Comparison of ENCODE assay signal across 7 mouse cellular contexts in the genomic region with DNA sequence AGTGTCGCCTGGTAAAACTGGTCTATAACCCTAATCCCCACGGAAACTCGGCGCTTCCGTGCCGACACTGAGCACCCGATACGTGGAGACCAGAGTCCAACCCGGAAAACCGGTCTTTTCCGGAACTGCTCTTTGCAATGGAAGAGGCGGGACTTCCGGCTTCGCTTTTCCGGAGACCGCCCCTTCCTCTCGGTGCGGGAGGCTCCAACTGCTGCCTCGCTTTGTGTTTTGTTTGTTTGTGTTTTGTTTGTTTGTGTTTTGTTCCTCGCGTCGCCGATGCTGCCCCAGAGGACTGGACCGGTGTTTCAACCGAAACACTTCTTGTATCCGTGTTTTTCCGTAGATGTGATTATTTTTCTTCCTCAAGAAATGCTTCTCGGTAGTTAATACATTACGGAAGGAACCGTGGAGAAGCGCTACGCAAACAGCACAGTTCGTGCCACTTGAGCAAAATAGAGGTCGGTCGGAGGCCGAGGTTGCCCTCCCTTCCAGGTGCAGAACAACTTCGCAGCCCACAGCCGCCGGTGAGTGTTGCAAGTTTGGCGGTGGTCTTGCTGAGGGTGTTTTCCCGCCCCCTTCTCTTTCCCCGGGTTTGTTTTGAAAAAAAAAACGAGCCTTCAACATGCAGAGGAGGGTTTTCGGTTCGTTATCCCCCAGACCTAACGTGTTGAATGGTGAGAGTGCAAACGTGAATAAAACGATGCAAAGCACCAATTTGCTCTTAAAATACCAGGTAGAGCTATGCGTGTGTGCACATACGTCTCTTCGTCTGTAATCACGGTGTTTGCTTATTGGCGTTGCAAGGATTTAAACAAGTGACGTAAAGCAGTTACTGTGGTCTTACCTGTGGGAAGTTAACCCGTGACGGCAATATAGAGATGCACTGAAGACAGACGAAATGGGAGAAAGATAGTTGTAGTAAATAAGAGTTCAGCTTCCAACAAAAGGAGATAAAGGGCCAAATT. TPM values are rescaled to one million over a fixed set of nuclear protein-coding genes. Genes with fewer than 3 reads are reported as not detected.
DNase-seq lines count a peak whose midpoint lies in the region; ATAC-seq lines count a peak whose summit lies in the region.

TSS of gene 4833420G17Rik (plus strand) at position 173 of the 965 bp plus-strand sequence.

- H3K9me3 ChIP-seq in embryonic facial prominence, embryonic 11.5 days (replicated peaks; ENCODE audit: control insufficient read depth, low read length), result no peaks in the 10 kb centered on the region
- H3K9me3 ChIP-seq in limb, embryonic 10.5 days (replicated peaks), result no peaks in the 10 kb centered on the region
- no peaks in the 10 kb centered on the region for H3K9me3 ChIP-seq in midbrain, embryonic 13.5 days

- peak within 1 kb of the TSS; percentile 56 for H3K4me2 ChIP-seq in embryonic facial prominence, embryonic 11.5 days (ENCODE audit: low read depth, low read length)
- peak within 1 kb of the TSS; percentile 76 for H3K4me2 ChIP-seq in midbrain, embryonic 13.5 days (replicated peaks)

- no peaks in the 10 kb centered on the region for H3K27me3 ChIP-seq in embryonic facial prominence, embryonic 11.5 days (ENCODE audit: control insufficient read depth, insufficient read depth, low read length)
- H3K27me3 ChIP-seq in limb, embryonic 10.5 days (ENCODE audit: low read depth, poor library complexity, severe bottlenecking), result no peaks in the 10 kb centered on the region
- no peaks in the 10 kb centered on the region for H3K27me3 ChIP-seq in midbrain, embryonic 13.5 days

- ATAC-seq in embryonic facial prominence, embryonic 11.5 days (replicated peaks; ENCODE audit: insufficient number of reproducible peaks, low FRiP score, low TSS enrichment, low read depth), result peak; percentile 93
- peak; percentile 97 for ATAC-seq in granulocyte monocyte progenitor cell, adult 5-6 weeks (replicated peaks; ENCODE audit: poor library complexity, severe bottlenecking)
- ATAC-seq in midbrain, embryonic 13.5 days, result peak; percentile 98

- 7% methylated on average over 57 of the region's 57 CpGs for WGBS in embryonic facial prominence, embryonic 11.5 days
- WGBS in limb, embryonic 10.5 days, result 5% methylated on average over 57 of the region's 57 CpGs
- WGBS in midbrain, embryonic 13.5 days, result 6% methylated on average over 57 of the region's 57 CpGs

- H3K4me3 ChIP-seq in embryonic facial prominence, embryonic 11.5 days (ENCODE audit: low read depth, low read length), result peak within 1 kb of the TSS; percentile 71
- peak within 1 kb of the TSS; percentile 82 for H3K4me3 ChIP-seq in limb, embryonic 10.5 days
- H3K4me3 ChIP-seq in midbrain, embryonic 13.5 days (replicated peaks), result peak within 1 kb of the TSS; percentile 67

- peaks cover 2% of the 10 kb centered on the region; the same call in 1 of the 2 replicates for H3K4me1 ChIP-seq in embryonic facial prominence, embryonic 11.5 days (ENCODE audit: control insufficient read depth, insufficient read depth, low read length)
- peaks cover 7% of the 10 kb centered on the region for H3K4me1 ChIP-seq in limb, embryonic 10.5 days
- peaks cover 24% of the 10 kb centered on the region for H3K4me1 ChIP-seq in midbrain, embryonic 13.5 days (replicated peaks)

- peak within 1 kb of the TSS; percentile 69 for H3K9ac ChIP-seq in embryonic facial prominence, embryonic 11.5 days (replicated peaks; ENCODE audit: low read length)
- peak within 1 kb of the TSS; percentile 79 for H3K9ac ChIP-seq in midbrain, embryonic 13.5 days (replicated peaks)

- DNase-seq in adrenal gland, postnatal 14 days, result peak; percentile 94
- DNase-seq in embryonic facial prominence, embryonic 11.5 days (ENCODE audit: low spot score), result peak; percentile 96
- peak; percentile 82 for DNase-seq in kidney, adult 11 months
- DNase-seq in limb, embryonic 10.5 days (ENCODE audit: low spot score), result peak; percentile 91
- peak; percentile 81 for DNase-seq in spleen, adult 12 weeks (ENCODE audit: low spot score)

- peaks cover 7% of the 10 kb centered on the region for H3K36me3 ChIP-seq in embryonic facial prominence, embryonic 11.5 days (replicated peaks; ENCODE audit: control insufficient read depth, insufficient read depth, low read depth, low read length)
- peaks cover 46% of the 10 kb centered on the region for H3K36me3 ChIP-seq in limb, embryonic 10.5 days
- H3K36me3 ChIP-seq in midbrain, embryonic 13.5 days, result peaks cover 24% of the 10 kb centered on the region

- H3K27ac ChIP-seq in embryonic facial prominence, embryonic 11.5 days (replicated peaks; ENCODE audit: low read depth, low read length), result no peak within 1 kb of the TSS
- H3K27ac ChIP-seq in limb, embryonic 10.5 days, result peak within 1 kb of the TSS; percentile 87
- peak within 1 kb of the TSS; percentile 80 for H3K27ac ChIP-seq in midbrain, embryonic 13.5 days

RNA-seq across cellular contexts. Expression of gene 4833420G17Rik, which starts in this region (rescaled TPM):
- 18.7 and 22.9 TPM in 2 replicates for total RNA-seq in adrenal gland, postnatal 14 days (2021)
- polyA plus RNA-seq in embryonic facial prominence, embryonic 11.5 days (2014; fragmentation: Nextera tagmentation; extraction: Ambion mirVana), result 83.8 and 84.5 TPM in 2 replicates
- 67.1 and 82.9 TPM in 2 replicates for total RNA-seq in granulocyte monocyte progenitor cell, adult 5-6 weeks (2014; fragmentation: Nextera tagmentation)
- total RNA-seq in granulocyte monocyte progenitor cell, adult 5-6 weeks (2017), result 46.5 and 57.2 TPM in 2 replicates
- 75.5 and 83.3 TPM in 2 replicates for polyA plus RNA-seq in limb, embryonic 10.5 days (2016; fragmentation: Nextera tagmentation; extraction: Ambion mirVana)
- polyA plus RNA-seq in midbrain, embryonic 13.5 days (2015; fragmentation: Nextera tagmentation; extraction: Ambion mirVana), result 121 and 128 TPM in 2 replicates
